Mouse (Mus musculus) pancreas, adult 10 weeks (tissue): ENCODE measurements around the gene 5830473C10Rik. TPM values are rescaled to one million over a fixed set of nuclear protein-coding genes. Genes with fewer than 3 reads are reported as not detected.

Experiments
- polyA plus RNA-seq: library from polyadenylated mRNA; stranded (reverse); fragments of 350-450 nt; fragmentation: Illumina TruSeq; extraction: RNeasy Lipid Tissue Mini Kit (QIAGEN cat#74804); gene quantifications from one replicate; pipeline ENCODE4 v1.2.3, GENCODE M21; 2015; ENCODE audit warnings: low read depth, low replicate concordance; ENCODE audit not compliant: insufficient read depth

5830473C10Rik gene
- not detected for polyA plus RNA-seq

GRCm38 (mm10) chr5:90560743-90561142 is at the start of gene 5830473C10Rik:
5830473C10Rik (plus strand) TSS chr5:90561107.

GRCm38 (mm10) chr5:90518356-90519100 is 42.4 kb upstream of the 5830473C10Rik start, which contains the start of gene Afm:
Afm (plus strand) TSS chr5:90518932.

GRCm38 (mm10) chr5:90640286-90641217 is 79.6 kb downstream of the 5830473C10Rik start, which contains the start of gene Rassf6:
Rassf6 (minus strand) TSS chr5:90640657.

Other genes starting within 250 kb of the 5830473C10Rik start
- gene Ankrd17, start 194.5 kb upstream of the 5830473C10Rik start, polyA plus RNA-seq, result 10.8 TPM
- 0.89 TPM for gene Gm9958, start 193.9 kb upstream of the 5830473C10Rik start, polyA plus RNA-seq
- gene Alb, start 100.2 kb upstream of the 5830473C10Rik start, polyA plus RNA-seq, result 1.1 TPM
- gene Afp, start 70.4 kb upstream of the 5830473C10Rik start, polyA plus RNA-seq, result not detected
- gene Afm, start 42.2 kb upstream of the 5830473C10Rik start, polyA plus RNA-seq, result 3.4 TPM
- gene Rassf6, start 79.5 kb downstream of the 5830473C10Rik start, polyA plus RNA-seq, result 2.0 TPM
- not detected for gene Cxcl5, start 198.3 kb downstream of the 5830473C10Rik start, polyA plus RNA-seq
- gene Ppbp, start 207.4 kb downstream of the 5830473C10Rik start, polyA plus RNA-seq, result 3.0 TPM
- gene Pf4, start 211.3 kb downstream of the 5830473C10Rik start, polyA plus RNA-seq, result 26.1 TPM
- not detected for gene Cxcl3, start 225.0 kb downstream of the 5830473C10Rik start, polyA plus RNA-seq
- not detected for gene Cxcl15, start 233.4 kb downstream of the 5830473C10Rik start, polyA plus RNA-seq